Mouse (Mus musculus) heart, postnatal 10 days (tissue): ENCODE results near the gene Shisa7. TPM values are rescaled to one million over a fixed set of nuclear protein-coding genes. Genes with fewer than 3 reads are reported as not detected.

Experiments used
- DNase-seq, 2 experiments: peaks; one replicate each; pipeline ENCODE4 v3.0.0; 2021
- intact Hi-C: fragments of 180-260 bp; cut with DNase I; formaldehyde crosslinking; loops from one replicate; pipeline ENCODE4 v1.15.1; 2025
- total RNA-seq, 2 experiments: library from RNA; stranded (reverse); gene quantifications; 2 replicates each; pipeline ENCODE4 v1.2.3; 2021

Shisa7 gene
- total RNA-seq, 2 experiments from 2014 or later = 0.15 TPM; not detected in 1

- DNase-seq = no peak
- intact Hi-C loops = no loop called here
These were observed 68.4 kb downstream of the Shisa7 start for GRCm38 (mm10) chr7:4776131-4776530.

Other genes starting within 250 kb of the Shisa7 start
- gene Ptprh, start 240.7 kb downstream of the Shisa7 start, total RNA-seq = not detected
- gene Tmem86b, start 213.3 kb downstream of the Shisa7 start, total RNA-seq = 1 to 10 TPM; 6.2 to 6.6 TPM
- 10 to 100 TPM; 77.3 to 80.7 TPM for gene Ppp6r1, start 185.7 kb downstream of the Shisa7 start, total RNA-seq
- gene Hspbp1, start 159.6 kb downstream of the Shisa7 start, total RNA-seq = 10 to 100 TPM; 45.0 to 46.7 TPM
- gene Brsk1, start 154.1 kb downstream of the Shisa7 start, total RNA-seq = 1 to 10 TPM; 2.5 to 3.8 TPM
- under 1 TPM in 1 of 2 experiments, not detected in 1; 0.20 TPM for gene Tmem150b, start 119.4 kb downstream of the Shisa7 start, total RNA-seq
- gene Kmt5c, start 104.6 kb downstream of the Shisa7 start, total RNA-seq = 10 to 100 TPM; 32.1 to 37.1 TPM
- 10 to 100 TPM in 1 of 2 experiments, 1 to 10 TPM in 1; 7.4 to 10.9 TPM for gene Cox6b2, start 91.6 kb downstream of the Shisa7 start, total RNA-seq
- not detected for gene Fam71e2, start 73.4 kb downstream of the Shisa7 start, total RNA-seq
- gene Il11, start 61.8 kb downstream of the Shisa7 start, total RNA-seq = not detected
- gene Tmem190, start 61.8 kb downstream of the Shisa7 start, total RNA-seq = not detected
- gene Tmem238, start 55.0 kb downstream of the Shisa7 start, total RNA-seq = 1 to 10 TPM; 3.7 to 4.2 TPM
- 100 to 1,000 TPM; 630 to 679 TPM for gene Rpl28, start 51.8 kb downstream of the Shisa7 start, total RNA-seq
- 100 to 1,000 TPM; 149 to 152 TPM for gene Ube2s, start 32.1 kb downstream of the Shisa7 start, total RNA-seq
- gene Isoc2b, start 25.6 kb upstream of the Shisa7 start, total RNA-seq = 1 to 10 TPM; 3.6 to 4.7 TPM
- gene Isoc2a, start 32.5 kb upstream of the Shisa7 start, total RNA-seq = 10 to 100 TPM; 15.8 to 16.3 TPM
- gene Gm36210, start 61.8 kb upstream of the Shisa7 start, total RNA-seq = not detected
- gene Zfp628, start 70.5 kb upstream of the Shisa7 start, total RNA-seq = 10 to 100 TPM; 11.8 to 13.8 TPM
- gene Nat14, start 77.3 kb upstream of the Shisa7 start, total RNA-seq = 1 to 10 TPM; 4.9 to 5.2 TPM
- gene Ssc5d, start 81.1 kb upstream of the Shisa7 start, total RNA-seq = 10 to 100 TPM; 12.5 TPM
- gene Sbk2, start 119.7 kb upstream of the Shisa7 start, total RNA-seq = 1 to 10 TPM; 7.2 to 9.0 TPM
- gene Sbk3, start 126.5 kb upstream of the Shisa7 start, total RNA-seq = 10 to 100 TPM; 11.9 to 22.0 TPM
- 10 to 100 TPM; 18.4 to 19.1 TPM for gene Zfp579, start 151.5 kb upstream of the Shisa7 start, total RNA-seq
- 1 to 10 TPM; 7.8 to 9.4 TPM for gene Zfp524, start 169.7 kb upstream of the Shisa7 start, total RNA-seq
- gene Fiz1, start 170.0 kb upstream of the Shisa7 start, total RNA-seq = 10 to 100 TPM; 21.6 to 25.6 TPM
- not detected for gene Gm44973, start 170.8 kb upstream of the Shisa7 start, total RNA-seq
- 10 to 100 TPM; 22.4 to 23.2 TPM for gene Zfp865, start 175.7 kb upstream of the Shisa7 start, total RNA-seq
- under 1 TPM; 0.26 to 0.32 TPM for gene Ccdc106, start 175.9 kb upstream of the Shisa7 start, total RNA-seq
- not detected for gene 4632433K11Rik, start 189.4 kb upstream of the Shisa7 start, total RNA-seq
- 1 to 10 TPM; 5.9 to 7.3 TPM for gene Zfp784, start 193.8 kb upstream of the Shisa7 start, total RNA-seq
- gene Zfp580, start 206.8 kb upstream of the Shisa7 start, total RNA-seq = 10 to 100 TPM; 10.6 to 12.6 TPM
- 100 to 1,000 TPM; 102 to 109 TPM for gene U2af2, start 217.4 kb upstream of the Shisa7 start, total RNA-seq
- 100 to 1,000 TPM; 194 to 209 TPM for gene Epn1, start 235.5 kb upstream of the Shisa7 start, total RNA-seq